Mouse (Mus musculus) brain, embryonic 14.5 days (tissue): ENCODE results near the gene Pax8.

ENCODE experiments used
- CTCF ChIP-seq: fragments of 200-500 bp; IDR thresholded peaks from 2 replicates; pipeline ENCODE4 v1.5.1; 2012; ENCODE audit warnings: inconsistent platforms, mild to moderate bottlenecking, moderate library complexity, borderline replicate concordance; ENCODE audit not compliant: insufficient read depth, insufficient read length; ENCODE audit errors: extremely low read depth
- POLR2A ChIP-seq: fragments of 200-500 bp; IDR thresholded peaks from 2 replicates; pipeline ENCODE4 v1.6.1; 2012; ENCODE audit warnings: mild to moderate bottlenecking, inconsistent platforms, borderline replicate concordance; ENCODE audit not compliant: poor library complexity, insufficient read depth, insufficient read length, severe bottlenecking; ENCODE audit errors: extremely low read depth

DNA sequence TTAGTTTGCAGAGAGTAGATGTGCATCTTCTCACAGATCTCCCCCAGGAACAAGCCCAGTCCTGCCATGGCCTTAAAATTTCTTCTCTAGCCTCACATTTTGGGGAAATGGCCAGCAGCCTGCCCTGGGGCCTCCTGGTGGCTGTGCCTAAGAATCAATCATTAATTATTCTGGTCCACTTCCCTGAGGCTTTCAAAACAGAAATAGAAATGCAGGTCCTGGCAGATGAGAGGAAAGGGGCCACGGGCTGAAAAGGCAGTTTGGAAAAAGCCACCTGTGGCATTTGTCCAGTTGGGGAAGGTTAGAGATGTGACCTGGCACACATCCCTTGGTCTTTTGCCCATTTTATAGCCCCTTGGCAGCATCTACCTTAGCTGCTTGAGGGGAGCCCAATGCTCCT, 3.8 kb upstream of the Pax8 start:
- TF ChIP-seq CTCF (no peak), POLR2A (no peak)
